Mouse (Mus musculus): ENCODE measurements around the gene Blcap. TPM values are rescaled to one million over a fixed set of nuclear protein-coding genes. Genes with fewer than 3 reads are reported as not detected.

Blcap gene
- polyA plus RNA-seq, 1 experiment from 2014 or later, result 51.9 TPM

DNA sequence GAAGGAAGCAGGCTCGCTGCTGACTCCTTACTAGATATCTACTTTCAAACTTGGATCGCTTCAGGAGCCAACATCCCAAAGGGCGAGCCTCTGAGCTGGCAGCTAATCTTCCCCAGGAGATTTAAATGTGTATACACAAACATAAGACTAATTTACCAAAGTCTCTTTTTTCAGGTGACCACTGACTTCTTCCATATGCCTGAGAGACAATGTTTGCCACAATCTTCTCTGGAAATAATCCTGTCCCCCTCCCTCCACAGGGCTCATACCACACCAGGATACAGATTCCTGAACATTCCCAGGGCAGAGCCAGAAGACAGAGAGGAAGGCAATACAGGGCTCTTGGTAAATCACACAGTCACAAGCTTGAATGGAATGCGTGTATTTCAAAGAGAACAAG lies 6.4 kb downstream of the Blcap start:
- H3K4me1 ChIP-seq (replicated peaks; ENCODE audit: control insufficient read depth, insufficient read depth, low read length), result peaks cover 17% of the 10 kb centered on the region; the same call in 1 of the 2 replicates
- H3K4me3 ChIP-seq (ENCODE audit: low read depth, low read length), result peak overlapping the region; percentile 92; the same call in 1 of the 2 replicates
- H3K9ac ChIP-seq (ENCODE audit: low read length), result peak overlapping the region; percentile 88
- 74% methylated on average over 4 of the region's 4 CpGs for WGBS
- H3K9me3 ChIP-seq (ENCODE audit: control insufficient read depth, low read length), result peaks cover 20% of the 10 kb centered on the region
- peaks cover 16% of the 10 kb centered on the region; the same call in 1 of the 2 replicates for H3K36me3 ChIP-seq (ENCODE audit: control insufficient read depth, insufficient read depth, low read length)
- H3K4me2 ChIP-seq (ENCODE audit: low read length), result peak overlapping the region; percentile 91
- DNase-seq (ENCODE audit: low spot score), result no peak
- H3K27ac ChIP-seq (ENCODE audit: low read depth), result no peak overlapping the region
- no peaks in the 10 kb centered on the region for H3K27me3 ChIP-seq (replicated peaks; ENCODE audit: control insufficient read depth, insufficient read depth, low read length)
- ATAC-seq (replicated peaks; ENCODE audit: low FRiP score, low TSS enrichment, low read depth), result no peak

DNA sequence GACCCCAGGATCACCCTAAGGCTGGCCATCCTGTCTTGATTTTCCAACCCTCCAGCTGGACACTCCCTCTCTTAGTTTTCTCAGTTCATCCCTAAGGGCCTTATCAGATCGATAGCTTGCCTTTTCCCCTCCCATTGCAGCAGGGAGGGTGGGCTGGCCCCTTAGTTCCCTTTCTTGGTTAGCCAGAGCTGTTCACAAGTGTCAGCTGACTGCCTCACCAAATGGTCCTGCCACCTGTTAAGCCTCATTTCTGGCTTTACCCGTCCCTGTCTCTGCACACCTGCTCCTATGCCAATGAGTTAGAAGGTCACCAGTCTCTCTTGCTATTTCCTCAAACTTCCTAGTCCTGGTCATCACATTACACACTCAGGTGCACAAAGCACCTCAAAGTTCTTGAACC lies 8.0 kb downstream of the Blcap start:
- peaks cover 17% of the 10 kb centered on the region; the same call in 1 of the 2 replicates for H3K4me1 ChIP-seq (replicated peaks; ENCODE audit: control insufficient read depth, insufficient read depth, low read length)
- ATAC-seq (replicated peaks; ENCODE audit: low FRiP score, low TSS enrichment, low read depth) (no peak), DNase-seq (ENCODE audit: low spot score) (no peak)
- no peak overlapping the region for H3K9ac ChIP-seq (ENCODE audit: low read length)
- no peak overlapping the region for H3K4me3 ChIP-seq (ENCODE audit: low read depth, low read length)
- H3K9me3 ChIP-seq (ENCODE audit: control insufficient read depth, low read length), result peaks cover 36% of the 10 kb centered on the region
- no peak overlapping the region for H3K27ac ChIP-seq (ENCODE audit: low read depth)
- H3K27me3 ChIP-seq (replicated peaks; ENCODE audit: control insufficient read depth, insufficient read depth, low read length), result no peaks in the 10 kb centered on the region
- H3K36me3 ChIP-seq (ENCODE audit: control insufficient read depth, insufficient read depth, low read length), result peaks cover 22% of the 10 kb centered on the region
- no peak overlapping the region for H3K4me2 ChIP-seq (ENCODE audit: low read length)
- 53% methylated on average over 2 of the region's 2 CpGs for WGBS

DNA sequence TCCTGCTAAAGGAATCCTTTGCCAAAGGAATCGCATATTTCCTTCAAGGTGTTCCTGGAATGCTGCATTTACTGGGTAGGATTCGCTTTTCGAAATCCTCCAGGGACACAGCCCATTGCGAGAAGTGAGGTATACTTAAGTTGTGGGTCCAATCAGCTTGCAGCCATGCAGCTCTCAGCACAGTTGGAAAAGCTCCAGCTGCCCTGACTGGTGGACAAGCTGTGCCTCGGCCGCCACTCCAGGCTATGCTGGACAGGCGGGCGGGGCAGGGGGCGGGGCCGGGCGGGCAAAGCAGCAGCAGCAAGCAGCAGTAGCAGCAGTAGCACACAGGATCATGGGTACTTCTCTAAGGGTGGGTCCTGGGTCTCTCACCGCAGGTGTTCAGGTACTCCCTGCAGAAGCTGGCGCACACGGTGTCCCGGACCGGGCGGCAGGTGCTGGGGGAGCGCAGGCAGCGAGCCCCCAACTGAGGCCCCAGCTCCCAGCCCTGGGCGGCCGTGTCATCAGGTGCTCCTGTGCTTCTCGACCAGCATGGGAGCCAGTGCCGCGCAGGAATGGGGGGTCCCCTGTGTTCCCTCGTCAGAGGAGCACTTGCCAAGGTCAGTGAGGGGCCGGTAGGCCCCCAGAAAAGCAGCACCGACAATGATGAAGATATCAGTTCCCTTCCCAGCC lies 9.8 kb downstream of the Blcap start:
- H3K4me3 ChIP-seq (ENCODE audit: low read depth, low read length), result peak overlapping the region; percentile 35
- H3K27me3 ChIP-seq (replicated peaks; ENCODE audit: control insufficient read depth, insufficient read depth, low read length), result no peaks in the 10 kb centered on the region
- peak overlapping the region; percentile 50 for H3K4me2 ChIP-seq (ENCODE audit: low read length)
- H3K9me3 ChIP-seq (ENCODE audit: control insufficient read depth, low read length), result peaks cover 41% of the 10 kb centered on the region
- H3K27ac ChIP-seq (ENCODE audit: low read depth), result no peak overlapping the region
- H3K4me1 ChIP-seq (replicated peaks; ENCODE audit: control insufficient read depth, insufficient read depth, low read length), result peaks cover 8% of the 10 kb centered on the region; the same call in 1 of the 2 replicates
- DNase-seq (ENCODE audit: low spot score), result peak; percentile 75
- ATAC-seq (replicated peaks; ENCODE audit: low FRiP score, low TSS enrichment, low read depth), result peak; percentile 68
- H3K36me3 ChIP-seq (ENCODE audit: control insufficient read depth, insufficient read depth, low read length), result peaks cover 39% of the 10 kb centered on the region
- 63% methylated on average over 27 of the region's 27 CpGs for WGBS
- H3K9ac ChIP-seq (ENCODE audit: low read length), result peak overlapping the region; percentile 29

DNA sequence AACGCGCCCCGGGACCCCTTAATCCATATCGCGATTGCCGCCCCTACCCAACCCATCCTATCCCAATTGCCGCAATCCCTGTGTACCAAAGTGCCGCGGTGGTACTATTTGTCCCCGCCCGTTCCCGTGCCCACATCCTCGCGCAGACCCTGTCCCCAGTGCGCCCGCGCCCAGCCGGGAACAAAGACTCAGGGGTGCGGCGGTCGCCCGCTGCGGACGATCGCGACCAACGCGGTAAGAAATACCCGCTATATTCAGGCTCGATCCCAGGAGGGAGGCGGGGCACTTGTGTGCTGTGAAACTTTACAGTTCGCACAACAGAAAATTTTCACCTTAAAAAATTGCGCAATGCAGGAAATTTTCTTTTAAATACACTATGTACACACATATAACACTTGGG lies 10.8 kb downstream of the Blcap start:
- peak overlapping the region; percentile 49 for H3K9ac ChIP-seq (ENCODE audit: low read length)
- H3K27me3 ChIP-seq (replicated peaks; ENCODE audit: control insufficient read depth, insufficient read depth, low read length), result no peaks in the 10 kb centered on the region
- H3K27ac ChIP-seq (ENCODE audit: low read depth), result peak overlapping the region; percentile 12
- peak overlapping the region; percentile 50 for H3K4me2 ChIP-seq (ENCODE audit: low read length)
- peaks cover 8% of the 10 kb centered on the region for H3K4me1 ChIP-seq (replicated peaks; ENCODE audit: control insufficient read depth, insufficient read depth, low read length)
- DNase-seq (ENCODE audit: low spot score) (peak; percentile 71), ATAC-seq (replicated peaks; ENCODE audit: low FRiP score, low TSS enrichment, low read depth) (no peak)
- 61% methylated on average over 33 of the region's 33 CpGs for WGBS
- H3K4me3 ChIP-seq (ENCODE audit: low read depth, low read length), result peak overlapping the region; percentile 35
- H3K36me3 ChIP-seq (ENCODE audit: control insufficient read depth, insufficient read depth, low read length), result peaks cover 43% of the 10 kb centered on the region
- peaks cover 41% of the 10 kb centered on the region for H3K9me3 ChIP-seq (ENCODE audit: control insufficient read depth, low read length)

DNA sequence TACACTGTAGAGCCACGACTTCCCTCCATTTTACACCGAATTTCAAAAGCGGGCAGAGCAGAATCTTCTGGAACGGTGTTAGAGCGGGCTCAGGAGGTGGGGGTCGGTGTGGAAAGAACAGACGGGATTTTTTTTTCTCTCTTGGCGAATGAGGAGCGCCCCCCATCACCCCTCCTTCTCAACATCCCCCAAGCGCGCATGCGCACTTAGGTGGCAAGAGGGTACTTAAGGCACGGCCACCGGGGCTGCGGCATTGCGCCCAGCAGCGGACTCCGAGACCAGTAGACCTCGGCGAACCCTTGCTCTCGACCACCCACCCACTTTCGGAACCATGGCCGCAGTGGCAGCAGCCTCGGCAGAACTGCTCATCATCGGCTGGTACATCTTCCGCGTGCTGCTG lies 11.2 kb downstream of the Blcap start, which contains the start of gene Nnat:
Gene Nnat (plus strand): TSS at position 221 of the 400 bp plus-strand sequence.
- 53% methylated on average over 27 of the region's 27 CpGs for WGBS
- peaks cover 4% of the 10 kb centered on the region for H3K4me1 ChIP-seq (replicated peaks; ENCODE audit: control insufficient read depth, insufficient read depth, low read length)
- H3K4me2 ChIP-seq (ENCODE audit: low read length), result peak within 1 kb of the TSS; percentile 50
- H3K27ac ChIP-seq (ENCODE audit: low read depth), result peak within 1 kb of the TSS; percentile 51
- peak within 1 kb of the TSS; percentile 49 for H3K9ac ChIP-seq (ENCODE audit: low read length)
- peak; percentile 84 for DNase-seq (ENCODE audit: low spot score)
- H3K4me3 ChIP-seq (ENCODE audit: low read depth, low read length), result peak within 1 kb of the TSS; percentile 35
- H3K36me3 ChIP-seq (ENCODE audit: control insufficient read depth, insufficient read depth, low read length), result peaks cover 43% of the 10 kb centered on the region
- peak; percentile 41 for ATAC-seq (replicated peaks; ENCODE audit: low FRiP score, low TSS enrichment, low read depth)
- H3K27me3 ChIP-seq (replicated peaks; ENCODE audit: control insufficient read depth, insufficient read depth, low read length), result no peaks in the 10 kb centered on the region
- peaks cover 41% of the 10 kb centered on the region for H3K9me3 ChIP-seq (ENCODE audit: control insufficient read depth, low read length)

DNA sequence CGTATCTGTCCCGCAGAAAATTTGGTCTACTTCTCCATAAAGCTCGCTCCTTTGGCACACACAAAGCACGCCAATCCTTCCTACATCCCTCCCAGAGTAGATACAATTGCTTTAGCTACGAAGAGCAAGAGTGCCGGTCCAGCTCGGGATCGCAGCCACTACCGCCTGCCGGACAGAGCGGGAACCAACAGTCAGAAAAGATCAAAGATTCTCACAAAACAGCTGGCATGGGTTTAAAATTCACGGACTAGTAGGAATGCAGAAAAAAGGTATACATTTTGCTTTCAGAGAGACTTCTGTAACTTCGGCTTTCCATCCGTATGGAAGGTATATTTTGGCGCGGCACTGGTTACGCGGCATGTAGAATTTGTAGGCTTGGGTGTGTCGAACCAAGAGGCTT lies 11.6 kb downstream of the Blcap start:
- peak overlapping the region; percentile 51 for H3K27ac ChIP-seq (ENCODE audit: low read depth)
- peak overlapping the region; percentile 50 for H3K4me2 ChIP-seq (ENCODE audit: low read length)
- H3K4me1 ChIP-seq (replicated peaks; ENCODE audit: control insufficient read depth, insufficient read depth, low read length), result peaks cover 3% of the 10 kb centered on the region
- DNase-seq (ENCODE audit: low spot score) (peak; percentile 62), ATAC-seq (replicated peaks; ENCODE audit: low FRiP score, low TSS enrichment, low read depth) (no peak)
- peaks cover 41% of the 10 kb centered on the region for H3K9me3 ChIP-seq (ENCODE audit: control insufficient read depth, low read length)
- no peaks in the 10 kb centered on the region for H3K27me3 ChIP-seq (replicated peaks; ENCODE audit: control insufficient read depth, insufficient read depth, low read length)
- H3K4me3 ChIP-seq (ENCODE audit: low read depth, low read length), result peak overlapping the region; percentile 35
- no peak overlapping the region; the same call in 1 of the 2 replicates for H3K9ac ChIP-seq (ENCODE audit: low read length)
- peaks cover 43% of the 10 kb centered on the region for H3K36me3 ChIP-seq (ENCODE audit: control insufficient read depth, insufficient read depth, low read length)
- WGBS, result 51% methylated on average over 19 of the region's 19 CpGs

DNA sequence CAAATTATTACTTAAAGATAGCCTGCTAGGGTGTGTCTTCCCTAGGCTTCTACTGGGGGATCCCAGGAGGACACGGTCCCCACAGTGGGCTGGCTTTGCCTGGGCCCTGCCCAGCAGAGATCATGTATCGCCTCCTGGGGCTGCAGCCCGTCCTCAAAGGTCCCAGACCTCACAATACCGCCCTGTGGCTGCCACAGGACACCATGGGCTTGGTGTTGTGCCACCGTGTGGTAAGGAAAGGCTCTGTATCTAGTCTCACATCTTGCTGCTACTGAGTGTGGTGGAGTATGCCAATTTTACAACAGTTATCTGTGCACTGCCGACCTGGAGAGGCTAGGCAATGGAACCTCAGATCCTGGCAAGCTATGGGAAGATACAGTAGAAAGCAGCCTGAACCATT lies 12.6 kb downstream of the Blcap start:
- Histone ChIP-seq H3K27me3 (replicated peaks; ENCODE audit: control insufficient read depth, insufficient read depth, low read length) (no peaks in the 10 kb centered on the region), H3K4me3 (ENCODE audit: low read depth, low read length) (no peak overlapping the region), H3K36me3 (ENCODE audit: control insufficient read depth, insufficient read depth, low read length) (peaks cover 41% of the 10 kb centered on the region), H3K4me1 (replicated peaks; ENCODE audit: control insufficient read depth, insufficient read depth, low read length) (peaks cover 6% of the 10 kb centered on the region), H3K4me2 (ENCODE audit: low read length) (no peak overlapping the region), H3K9me3 (ENCODE audit: control insufficient read depth, low read length) (peaks cover 41% of the 10 kb centered on the region), H3K27ac (ENCODE audit: low read depth) (no peak overlapping the region), H3K9ac (ENCODE audit: low read length) (no peak overlapping the region)
- ATAC-seq (replicated peaks; ENCODE audit: low FRiP score, low TSS enrichment, low read depth) (no peak), DNase-seq (ENCODE audit: low spot score) (no peak)
- 62% methylated on average over 6 of the region's 6 CpGs for WGBS

DNA sequence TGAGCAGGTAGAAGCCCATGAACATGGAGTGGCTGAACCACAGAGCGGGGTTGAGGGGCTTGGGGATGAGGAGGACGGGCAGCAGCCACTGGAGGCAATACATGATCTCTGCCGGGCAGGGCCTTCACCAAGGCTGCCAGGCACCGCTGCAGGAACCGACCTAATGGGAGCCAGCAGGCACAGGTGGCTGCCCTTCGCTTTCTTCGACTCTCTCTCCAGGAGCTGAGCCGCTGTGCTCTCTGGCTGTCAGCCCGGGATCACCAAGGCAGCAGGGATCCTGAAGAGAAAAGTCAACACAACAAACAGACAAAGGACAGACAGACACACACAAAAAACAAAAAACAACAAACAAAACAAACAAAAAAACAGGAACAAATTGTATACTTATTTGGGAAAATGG lies 13.0 kb downstream of the Blcap start:
- WGBS, result 83% methylated on average over 9 of the region's 9 CpGs
- DNase-seq (ENCODE audit: low spot score) (no peak), ATAC-seq (replicated peaks; ENCODE audit: low FRiP score, low TSS enrichment, low read depth) (no peak)
- Histone ChIP-seq H3K4me3 (ENCODE audit: low read depth, low read length) (no peak overlapping the region), H3K9ac (ENCODE audit: low read length) (no peak overlapping the region), H3K4me2 (ENCODE audit: low read length) (no peak overlapping the region), H3K27me3 (replicated peaks; ENCODE audit: control insufficient read depth, insufficient read depth, low read length) (no peaks in the 10 kb centered on the region), H3K4me1 (replicated peaks; ENCODE audit: control insufficient read depth, insufficient read depth, low read length) (peaks cover 6% of the 10 kb centered on the region), H3K36me3 (ENCODE audit: control insufficient read depth, insufficient read depth, low read length) (peaks cover 41% of the 10 kb centered on the region), H3K9me3 (ENCODE audit: control insufficient read depth, low read length) (peaks cover 41% of the 10 kb centered on the region), H3K27ac (ENCODE audit: low read depth) (no peak overlapping the region)

Measured in intestine, embryonic 14.5 days (tissue).